Mouse (Mus musculus): ENCODE data around the gene Tex52. TPM values are rescaled to one million over a fixed set of nuclear protein-coding genes. Genes with fewer than 3 reads are reported as not detected.

Gene Tex52
- polyA plus RNA-seq, 1 experiment from 2014 or later = 0.34 TPM

DNA sequence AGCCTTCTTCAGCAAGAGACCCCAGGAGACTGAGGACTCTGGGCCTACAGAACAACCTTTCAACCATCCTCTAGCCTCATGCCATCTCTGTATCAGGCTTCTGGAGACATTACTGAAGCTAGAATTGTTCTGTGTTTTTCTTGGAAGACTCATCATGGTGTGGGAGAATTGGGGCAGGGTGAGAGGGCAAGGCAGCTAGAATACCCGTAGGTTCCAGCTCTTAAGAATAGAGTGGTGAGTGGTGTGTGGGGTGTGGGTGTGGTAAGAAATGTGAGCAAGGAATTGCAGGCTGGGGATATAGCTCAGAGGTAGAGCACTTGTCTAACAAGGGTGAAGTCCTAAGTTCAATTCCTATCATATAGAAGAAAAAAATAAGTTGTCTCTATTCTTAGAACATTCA is 9.8 kb downstream of the Tex52 start:
- H3K36me3 ChIP-seq = no peaks in the 10 kb centered on the region
- H3K27ac ChIP-seq = no peak overlapping the region
- H3K9me3 ChIP-seq = no peaks in the 10 kb centered on the region
- H3K4me1 ChIP-seq = no peaks in the 10 kb centered on the region
- H3K4me2 ChIP-seq (replicated peaks) = no peak overlapping the region
- WGBS = 70% methylated on average over 1 of the region's 1 CpGs
- no peaks in the 10 kb centered on the region for H3K27me3 ChIP-seq
- no peak for ATAC-seq (ENCODE audit: low FRiP score, low read depth)
- no peak overlapping the region for H3K4me3 ChIP-seq
- H3K9ac ChIP-seq = no peak overlapping the region

DNA sequence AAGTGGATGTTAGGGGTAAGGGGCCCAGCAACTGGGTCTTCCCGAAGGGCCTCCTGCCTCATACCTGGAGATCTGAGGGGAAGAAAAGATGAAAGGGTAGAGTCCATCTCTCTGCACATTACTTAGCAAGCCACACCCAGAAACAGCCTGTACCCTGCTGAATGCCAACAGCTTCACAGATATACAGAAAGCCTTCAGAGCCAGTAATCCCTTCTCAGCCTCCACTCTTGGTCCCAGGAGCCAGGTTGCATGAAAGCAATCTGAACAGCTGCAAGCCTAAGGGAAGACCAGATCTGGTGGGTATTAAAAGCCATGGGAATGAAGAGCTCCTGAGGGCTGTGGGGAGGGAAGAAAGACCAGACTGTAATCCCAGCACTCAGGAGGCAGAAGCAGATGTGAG is 13.9 kb downstream of the Tex52 start:
- no peaks in the 10 kb centered on the region for H3K4me1 ChIP-seq

DNA sequence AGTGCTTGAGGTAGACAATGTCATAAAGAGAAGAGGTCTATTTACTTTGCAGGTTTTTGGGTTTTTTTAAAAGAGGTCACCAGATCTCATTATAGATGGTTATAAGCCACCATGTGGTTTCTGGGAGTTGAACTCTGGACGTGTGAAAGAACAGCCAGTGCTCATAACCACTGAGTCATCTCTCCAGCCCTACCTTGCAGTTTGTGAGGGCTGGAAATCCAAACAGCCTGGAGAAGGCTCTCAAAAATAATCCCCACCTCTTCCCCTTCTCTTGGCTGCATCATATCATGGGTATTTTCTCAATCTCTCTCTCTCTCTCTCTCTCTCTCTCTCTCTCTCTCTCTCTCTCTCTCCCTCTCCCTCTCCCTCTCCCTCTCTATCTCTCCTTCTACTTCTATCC is 15.4 kb downstream of the Tex52 start:
- no peaks in the 10 kb centered on the region for H3K36me3 ChIP-seq
- H3K4me3 ChIP-seq = no peak overlapping the region
- no peaks in the 10 kb centered on the region for H3K27me3 ChIP-seq
- H3K4me1 ChIP-seq = no peaks in the 10 kb centered on the region
- no peak overlapping the region for H3K9ac ChIP-seq
- ATAC-seq (ENCODE audit: low FRiP score, low read depth) = no peak
- no peak overlapping the region for H3K4me2 ChIP-seq (replicated peaks)
- H3K27ac ChIP-seq = no peak overlapping the region
- 25% methylated on average over 1 of the region's 1 CpGs for WGBS
- no peaks in the 10 kb centered on the region for H3K9me3 ChIP-seq

More for the DNA sequence above, 13.9 kb downstream of the Tex52 start:
- H3K27ac ChIP-seq = no peak overlapping the region
- no peak overlapping the region for H3K9ac ChIP-seq
- H3K36me3 ChIP-seq = no peaks in the 10 kb centered on the region
- no peaks in the 10 kb centered on the region for H3K9me3 ChIP-seq
- H3K4me2 ChIP-seq (replicated peaks) = no peak overlapping the region
- H3K4me3 ChIP-seq = no peak overlapping the region
- WGBS = 88% methylated on average over 1 of the region's 1 CpGs
- ATAC-seq (ENCODE audit: low FRiP score, low read depth) = 0 out of 2 replicates have a peak, but pooled peaks have one; percentile 21
- H3K27me3 ChIP-seq = no peaks in the 10 kb centered on the region

DNA sequence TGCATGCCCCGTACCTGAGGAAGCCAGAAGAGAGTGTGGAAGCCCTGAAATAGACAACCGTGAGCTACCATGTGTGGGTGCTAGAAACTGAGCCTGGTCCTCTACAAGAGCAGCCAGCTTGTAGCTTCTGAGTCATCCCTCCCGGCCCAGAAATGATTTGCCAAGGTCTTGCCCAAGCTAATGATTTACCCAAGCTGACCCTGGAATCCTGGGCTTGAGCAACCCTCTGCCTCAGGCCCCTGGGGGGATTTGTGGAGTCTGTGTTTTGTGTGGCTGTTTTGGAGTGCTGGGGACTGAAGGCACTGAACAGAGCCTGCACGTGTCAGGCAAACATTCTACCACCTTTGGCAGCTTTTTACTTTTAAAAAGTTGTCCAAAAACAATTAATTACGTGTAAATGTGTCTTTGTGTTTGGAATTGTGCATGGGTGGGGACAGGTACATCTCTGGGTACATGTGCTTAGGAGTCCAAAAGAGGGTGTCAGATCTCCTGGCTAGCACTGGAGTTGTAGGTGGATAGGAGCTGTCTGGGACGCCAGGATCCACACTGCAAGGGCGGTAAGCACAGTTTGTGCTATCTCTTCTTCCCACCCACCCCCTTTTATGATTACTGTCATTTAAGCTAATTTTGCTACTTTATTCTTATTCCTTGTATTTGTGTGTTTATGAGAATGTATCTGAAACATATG is 22.5 kb downstream of the Tex52 start:
- Histone ChIP-seq H3K4me2 (replicated peaks) (no peak overlapping the region), H3K27me3 (no peaks in the 10 kb centered on the region), H3K4me3 (no peak overlapping the region), H3K4me1 (peaks cover 15% of the 10 kb centered on the region), H3K36me3 (no peaks in the 10 kb centered on the region), H3K9me3 (no peaks in the 10 kb centered on the region), H3K27ac (no peak overlapping the region), H3K9ac (no peak overlapping the region)
- 80% methylated on average over 7 of the region's 7 CpGs for WGBS
- ATAC-seq (ENCODE audit: low FRiP score, low read depth) = no peak

DNA sequence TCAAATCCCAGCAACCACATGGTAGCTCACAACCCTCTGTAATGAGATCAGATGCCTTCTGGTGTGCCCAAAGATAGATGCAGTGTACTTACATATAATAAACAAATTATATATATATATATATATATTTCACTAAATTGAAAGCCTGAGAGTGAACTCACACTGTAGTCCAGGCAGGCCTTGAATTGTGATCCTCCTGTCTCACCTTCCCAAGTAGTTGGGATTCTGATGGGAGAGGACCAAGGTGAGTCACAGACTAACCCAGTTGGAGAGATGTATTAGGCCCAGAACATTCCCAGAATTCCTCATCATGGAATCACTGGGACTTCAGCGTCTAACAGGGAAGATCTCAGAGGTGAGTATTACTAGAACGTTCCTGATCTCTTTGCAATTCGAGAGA is 23.7 kb downstream of the Tex52 start, which contains the start of gene Nrip2:
Nrip2 (plus strand) TSS at position 301 of the 400 bp plus-strand sequence.
- Histone ChIP-seq H3K4me3 (peak within 1 kb of the TSS; percentile 32), H3K27ac (peak within 1 kb of the TSS; percentile 44; the same call in 1 of the 2 replicates), H3K36me3 (no peaks in the 10 kb centered on the region), H3K9me3 (no peaks in the 10 kb centered on the region), H3K27me3 (no peaks in the 10 kb centered on the region), H3K4me1 (peaks cover 15% of the 10 kb centered on the region), H3K4me2 (replicated peaks) (peak within 1 kb of the TSS; percentile 58), H3K9ac (peak within 1 kb of the TSS; percentile 55)
- WGBS = 79% methylated on average over 3 of the region's 3 CpGs
- no peak for ATAC-seq (ENCODE audit: low FRiP score, low read depth)

DNA sequence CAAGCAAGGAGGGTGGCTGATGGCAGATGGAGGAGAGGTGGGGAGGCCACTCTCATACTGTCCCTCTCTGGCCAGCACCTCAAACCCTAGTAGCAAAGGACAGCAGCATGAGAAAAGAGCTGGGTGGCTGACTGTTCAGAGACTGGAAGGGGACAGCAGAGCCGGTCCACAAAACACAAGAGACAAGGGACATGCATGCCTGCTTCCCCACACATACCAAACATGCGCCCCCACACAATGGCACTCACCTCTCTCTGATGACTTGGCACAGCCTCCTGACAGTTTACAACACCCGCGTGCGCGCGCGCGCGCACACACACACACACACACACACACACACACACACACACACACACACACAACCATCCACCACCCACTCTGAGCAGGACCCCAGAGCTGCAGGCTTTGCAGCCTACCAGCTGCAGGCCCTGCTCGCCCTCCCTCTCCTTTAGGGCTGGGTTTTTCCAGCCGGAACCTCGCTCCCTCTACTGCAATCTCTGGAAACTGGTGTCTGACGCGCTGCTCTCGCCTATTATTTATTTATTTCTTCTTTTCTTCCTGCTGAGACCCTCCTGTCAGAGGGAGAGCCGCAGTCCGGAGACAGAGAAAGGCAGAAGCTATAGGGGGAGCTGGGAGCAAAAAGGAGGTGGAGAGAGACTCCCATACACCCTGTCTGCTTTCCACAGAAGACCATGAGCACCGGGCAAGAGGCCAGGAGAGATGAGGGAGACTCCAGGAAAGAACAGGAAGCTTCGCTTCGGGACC is 24.3 kb downstream of the Tex52 start:
- no peaks in the 10 kb centered on the region for H3K9me3 ChIP-seq
- no peaks in the 10 kb centered on the region for H3K36me3 ChIP-seq
- peak overlapping the region; percentile 44; the same call in 1 of the 2 replicates for H3K27ac ChIP-seq
- H3K9ac ChIP-seq = peak overlapping the region; percentile 55
- H3K4me2 ChIP-seq (replicated peaks) = peak overlapping the region; percentile 58
- H3K4me1 ChIP-seq = peaks cover 17% of the 10 kb centered on the region
- 26% methylated on average over 13 of the region's 21 CpGs for WGBS
- peak overlapping the region; percentile 32 for H3K4me3 ChIP-seq
- H3K27me3 ChIP-seq = no peaks in the 10 kb centered on the region
- peak; percentile 86 for ATAC-seq (ENCODE audit: low FRiP score, low read depth)

DNA sequence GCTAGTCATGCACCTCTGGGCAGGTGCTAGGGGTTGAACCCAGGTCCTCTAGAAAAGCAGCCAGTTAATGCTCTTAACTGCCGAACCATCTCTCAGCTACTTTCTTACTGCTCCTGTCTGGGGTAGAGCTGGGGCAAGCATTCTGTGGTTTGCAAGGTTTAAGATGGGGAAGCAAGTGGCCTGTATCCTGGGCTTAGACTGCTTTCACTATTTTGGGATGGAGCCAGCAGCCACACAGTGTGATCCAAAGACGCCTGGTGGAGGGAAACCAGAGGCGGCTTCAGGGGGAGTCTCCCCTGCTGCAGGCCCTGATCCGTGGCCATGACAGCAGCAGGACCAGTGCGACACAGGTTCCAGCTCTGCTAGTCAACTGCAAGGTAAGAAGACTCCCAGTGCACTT is 29.5 kb downstream of the Tex52 start:
- peaks cover 13% of the 10 kb centered on the region for H3K4me1 ChIP-seq
- 0 out of 2 replicates have a peak overlapping the region, but pooled peaks have one; percentile 52 for H3K27ac ChIP-seq
- H3K9ac ChIP-seq = peak overlapping the region; percentile 39; the same call in 1 of the 2 replicates
- peaks cover 39% of the 10 kb centered on the region for H3K36me3 ChIP-seq
- 0 out of 2 replicates have a peak, but pooled peaks have one; percentile 10 for ATAC-seq (ENCODE audit: low FRiP score, low read depth)
- 53% methylated on average over 5 of the region's 5 CpGs for WGBS
- no peaks in the 10 kb centered on the region for H3K27me3 ChIP-seq
- no peak overlapping the region for H3K4me3 ChIP-seq
- H3K4me2 ChIP-seq (replicated peaks) = no peak overlapping the region
- H3K9me3 ChIP-seq = no peaks in the 10 kb centered on the region

DNA sequence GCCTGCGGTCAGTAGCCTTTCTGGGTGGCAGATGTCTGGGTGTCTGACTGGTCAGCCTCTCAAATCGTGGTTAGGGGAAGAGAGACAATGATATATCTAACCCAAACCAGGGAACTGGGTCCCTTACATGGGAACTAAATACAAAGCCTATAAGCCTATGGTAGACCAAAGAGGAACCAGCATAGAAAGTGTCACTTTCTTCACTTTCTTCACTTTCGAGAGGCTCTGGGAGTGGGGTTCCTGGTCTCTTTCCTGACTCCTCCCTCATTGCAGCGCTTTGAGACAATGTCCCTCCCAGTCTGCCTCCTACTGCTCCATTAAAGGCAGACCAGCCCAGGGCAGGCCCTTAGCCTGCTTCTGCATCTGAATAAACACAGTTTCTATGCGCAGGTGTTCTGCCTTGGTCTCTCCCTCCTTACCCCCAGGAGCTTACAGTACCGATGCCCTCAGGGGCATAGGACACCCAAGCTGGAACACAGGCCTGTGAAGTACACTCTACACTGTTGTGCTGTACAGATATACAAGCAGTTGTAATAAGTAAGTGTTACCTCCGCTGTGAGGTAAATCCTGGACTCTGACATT is 33.4 kb downstream of the Tex52 start:
- WGBS = 88% methylated on average over 7 of the region's 7 CpGs

DNA sequence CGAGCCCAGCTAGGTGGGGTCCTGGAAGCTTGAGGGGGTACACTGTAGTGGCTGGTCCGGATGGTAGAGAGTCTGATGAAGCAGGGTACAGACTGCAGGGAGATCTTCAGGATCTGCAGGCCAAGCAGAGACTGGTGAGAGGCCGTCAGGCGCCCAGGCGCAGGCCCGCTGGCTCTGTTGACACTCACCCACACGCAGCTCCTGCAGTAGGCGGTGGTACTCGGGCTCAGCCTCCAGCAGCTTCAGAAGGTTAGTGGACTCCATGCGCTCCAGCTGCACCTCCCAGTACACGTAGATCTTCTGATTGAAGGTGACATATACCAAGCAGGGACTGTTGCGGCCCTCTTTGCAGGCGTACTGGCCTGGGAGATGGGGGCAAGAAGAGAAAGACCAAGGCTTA is 35.0 kb downstream of the Tex52 start:
- Histone ChIP-seq H3K9ac (no peak overlapping the region), H3K4me3 (no peak overlapping the region), H3K4me2 (replicated peaks) (no peak overlapping the region), H3K36me3 (peaks cover 84% of the 10 kb centered on the region), H3K4me1 (no peaks in the 10 kb centered on the region), H3K27ac (no peak overlapping the region), H3K27me3 (no peaks in the 10 kb centered on the region), H3K9me3 (no peaks in the 10 kb centered on the region)
- ATAC-seq (ENCODE audit: low FRiP score, low read depth) = no peak
- WGBS = 98% methylated on average over 13 of the region's 13 CpGs

More for the DNA sequence above, 33.4 kb downstream of the Tex52 start:
- ATAC-seq (ENCODE audit: low FRiP score, low read depth) = no peak
- no peak overlapping the region for H3K27ac ChIP-seq
- H3K9me3 ChIP-seq = no peaks in the 10 kb centered on the region
- H3K4me2 ChIP-seq (replicated peaks) = no peak overlapping the region
- H3K4me1 ChIP-seq = 0 out of 2 replicates have a peak, but pooled peaks cover 3% of the 10 kb centered on the region
- no peak overlapping the region for H3K4me3 ChIP-seq
- no peak overlapping the region for H3K9ac ChIP-seq
- no peaks in the 10 kb centered on the region for H3K27me3 ChIP-seq
- peaks cover 76% of the 10 kb centered on the region for H3K36me3 ChIP-seq

DNA sequence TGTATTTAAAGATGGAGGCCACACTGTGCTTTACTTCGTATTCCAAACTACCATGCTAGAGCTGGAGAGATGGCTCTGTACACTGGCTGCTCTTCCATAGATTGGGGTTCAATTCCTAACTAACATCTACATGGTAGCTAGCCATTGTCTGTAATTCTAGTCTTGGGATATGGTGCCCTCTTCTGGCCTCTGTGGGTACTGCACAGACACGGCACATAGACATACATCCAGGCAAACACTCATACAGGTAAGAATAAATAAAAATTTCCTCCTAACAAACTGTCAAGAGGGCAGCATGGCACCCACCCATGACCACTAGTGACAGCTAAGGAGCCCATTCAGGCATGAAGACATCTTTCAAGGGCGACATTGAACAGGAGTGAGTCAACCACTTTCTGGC is 35.9 kb downstream of the Tex52 start:
- Histone ChIP-seq H3K36me3 (peaks cover 87% of the 10 kb centered on the region), H3K27ac (no peak overlapping the region), H3K27me3 (no peaks in the 10 kb centered on the region), H3K9me3 (no peaks in the 10 kb centered on the region), H3K4me1 (no peaks in the 10 kb centered on the region), H3K9ac (no peak overlapping the region), H3K4me2 (replicated peaks) (no peak overlapping the region), H3K4me3 (no peak overlapping the region)
- ATAC-seq (ENCODE audit: low FRiP score, low read depth) = peak; percentile 33; the same call in 1 of the 2 replicates
- 21% methylated on average over 3 of the region's 3 CpGs for WGBS

DNA sequence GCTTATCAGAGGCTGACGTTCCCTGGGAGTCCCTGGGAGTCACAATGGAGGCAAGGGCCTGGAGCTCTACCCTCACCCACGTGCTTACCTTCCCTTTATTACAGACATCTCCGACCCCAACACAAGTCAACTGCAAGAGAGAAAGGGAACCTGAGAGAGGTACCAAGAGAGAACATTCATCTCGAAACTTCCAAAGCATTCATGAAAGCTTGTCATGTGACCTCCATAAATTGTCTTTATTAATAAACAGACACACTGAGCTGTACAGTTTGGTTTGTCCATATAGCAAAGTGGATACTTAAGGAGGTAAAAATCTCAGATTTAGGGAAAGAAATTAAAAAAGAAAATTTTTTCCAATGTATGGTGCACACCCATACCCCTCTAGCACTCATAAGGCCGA is 40.9 kb downstream of the Tex52 start:
- no peak overlapping the region for H3K9ac ChIP-seq
- H3K4me2 ChIP-seq (replicated peaks) = no peak overlapping the region
- peaks cover 50% of the 10 kb centered on the region for H3K36me3 ChIP-seq

DNA sequence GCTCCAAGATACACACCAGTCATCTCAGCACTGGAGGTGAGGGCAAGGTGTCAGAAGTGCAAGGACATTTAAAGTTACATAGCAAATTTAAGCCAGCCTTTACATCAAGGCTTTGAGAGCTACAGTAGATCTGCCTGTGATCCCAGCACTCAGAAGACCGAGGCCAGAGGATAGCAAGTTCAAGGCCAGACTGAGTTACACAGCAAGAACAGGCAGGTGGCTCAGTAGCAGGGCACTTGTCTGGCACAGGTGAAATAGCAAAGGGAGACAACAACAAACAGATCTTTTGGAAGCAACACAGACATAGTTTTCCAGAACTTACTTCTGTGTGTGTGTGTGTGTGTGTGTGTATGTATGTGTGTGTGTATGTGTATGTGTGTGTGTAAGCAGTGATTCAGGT is 42.8 kb downstream of the Tex52 start:
- H3K27me3 ChIP-seq = no peaks in the 10 kb centered on the region
- no peak overlapping the region for H3K4me2 ChIP-seq (replicated peaks)
- H3K4me3 ChIP-seq = no peak overlapping the region
- peaks cover 32% of the 10 kb centered on the region for H3K36me3 ChIP-seq
- H3K9ac ChIP-seq = no peak overlapping the region
- 91% methylated on average over 1 of the region's 1 CpGs for WGBS
- no peak for ATAC-seq (ENCODE audit: low FRiP score, low read depth)
- no peaks in the 10 kb centered on the region for H3K4me1 ChIP-seq
- H3K9me3 ChIP-seq = no peaks in the 10 kb centered on the region
- no peak overlapping the region for H3K27ac ChIP-seq

More for the DNA sequence above, 40.9 kb downstream of the Tex52 start:
- Histone ChIP-seq H3K27ac (no peak overlapping the region), H3K4me1 (no peaks in the 10 kb centered on the region), H3K9me3 (no peaks in the 10 kb centered on the region), H3K4me3 (no peak overlapping the region), H3K27me3 (no peaks in the 10 kb centered on the region)
- 88% methylated on average over 5 of the region's 5 CpGs for WGBS
- no peak for ATAC-seq (ENCODE audit: low FRiP score, low read depth)
